Mouse (Mus musculus) E14TG2a.4 (cell line): ENCODE measurements around the gene Rprml.
A peak's percentile ranks its signal among the peaks of the same experiment; 100 is the strongest.

Experiments used
- H3K27me3 ChIP-seq: 2 replicates; pipeline ENCODE4 v1.6.1; 2014; ENCODE audit warnings: low read length, control low read depth; ENCODE audit not compliant: insufficient read depth
- H3K36me3 ChIP-seq: 2 replicates; pipeline ENCODE4 v1.6.1; 2014; ENCODE audit warnings: low read length, control low read depth; ENCODE audit not compliant: insufficient read depth
- H3K4me1 ChIP-seq: replicated peaks from 2 replicates; pipeline ENCODE4 v1.6.1; 2014; ENCODE audit warnings: low read depth, low read length, control low read depth
- H3K4me3 ChIP-seq: replicated peaks from 2 replicates; pipeline ENCODE4 v1.5.1; 2014; ENCODE audit warnings: mild to moderate bottlenecking, low read length
- H3K9me3 ChIP-seq: 2 replicates; pipeline ENCODE4 v1.6.1; 2014; ENCODE audit warnings: low read length, control low read depth
- CTCF ChIP-seq: conservative IDR thresholded peaks from 2 replicates; pipeline ENCODE4 v1.5.1; 2014; ENCODE audit warnings: low read length
- NANOG ChIP-seq: IDR thresholded peaks from 2 replicates; pipeline ENCODE4 v1.6.1; 2014; ENCODE audit warnings: borderline replicate concordance, low read length, mixed read lengths
- POU5F1 ChIP-seq: IDR thresholded peaks from 2 replicates; pipeline ENCODE4 v1.6.1; 2014; ENCODE audit warnings: low read length, borderline replicate concordance

The Rprml gene

DNA sequence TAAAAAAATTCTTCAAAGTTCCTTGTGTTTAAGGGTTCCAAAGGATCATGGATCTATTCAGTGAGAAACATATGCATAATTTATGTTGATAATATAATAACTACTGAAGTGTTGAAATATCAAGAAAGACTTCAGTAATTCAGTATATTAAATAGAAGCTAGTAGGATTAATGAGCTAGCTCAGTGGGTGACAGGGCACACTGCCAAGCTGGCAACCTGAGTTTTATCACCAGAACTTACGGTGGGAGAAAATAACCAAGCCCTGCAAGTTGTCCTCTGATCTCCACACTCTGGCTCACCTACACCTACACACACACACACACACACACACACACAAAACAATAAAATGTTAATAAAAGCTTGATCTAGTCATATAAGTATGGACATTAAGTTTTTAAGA, 43.9 kb downstream of the Rprml start:
- no peaks in the 10 kb centered on the region for H3K9me3 ChIP-seq
- H3K4me1 ChIP-seq, result peaks cover 43% of the 10 kb centered on the region
- TF ChIP-seq NANOG (no peak), CTCF (no peak), POU5F1 (no peak)
- H3K27me3 ChIP-seq, result no peaks in the 10 kb centered on the region
- H3K36me3 ChIP-seq, result peaks cover 46% of the 10 kb centered on the region
- no peak overlapping the region for H3K4me3 ChIP-seq

DNA sequence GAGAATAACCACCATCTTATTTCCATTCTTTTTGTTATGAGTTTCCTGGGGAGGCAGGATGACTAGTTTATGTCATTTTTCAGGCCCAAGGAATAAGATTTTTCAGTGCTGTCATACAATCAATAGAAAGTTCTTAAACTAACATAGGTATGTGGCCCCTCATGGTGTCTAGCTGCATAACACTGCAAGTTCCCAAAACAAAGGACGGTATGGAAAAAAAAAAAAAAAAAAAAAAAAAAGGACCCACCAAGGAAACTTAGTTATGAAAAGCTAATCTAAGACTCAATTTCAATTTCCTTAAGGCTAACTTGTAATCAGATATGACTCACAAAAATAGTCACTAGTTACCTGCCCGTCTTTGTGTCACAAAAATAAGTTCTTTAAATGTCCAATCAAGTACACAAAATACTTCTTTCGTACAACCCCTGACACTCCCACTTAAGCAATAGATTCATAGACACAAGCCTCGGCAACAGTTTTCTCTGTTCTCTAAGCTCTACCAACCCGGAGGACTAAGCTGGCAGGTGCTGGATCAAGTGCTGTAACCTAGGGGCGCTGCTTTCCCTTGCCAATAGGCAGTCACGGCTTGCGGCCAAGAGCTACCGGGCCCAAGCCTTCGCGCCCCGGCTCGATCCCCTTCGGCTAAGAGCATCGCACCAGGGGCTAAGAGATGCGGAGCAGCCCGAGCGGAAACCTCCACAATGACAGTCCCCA, 47.6 kb downstream of the Rprml start:
- H3K4me1 ChIP-seq, result peaks cover 17% of the 10 kb centered on the region
- TF ChIP-seq CTCF (no peak), NANOG (no peak), POU5F1 (no peak)
- H3K4me3 ChIP-seq, result peak overlapping the region; percentile 92
- H3K27me3 ChIP-seq, result peaks cover 5% of the 10 kb centered on the region
- no peaks in the 10 kb centered on the region for H3K9me3 ChIP-seq
- H3K36me3 ChIP-seq, result peaks cover 21% of the 10 kb centered on the region

DNA sequence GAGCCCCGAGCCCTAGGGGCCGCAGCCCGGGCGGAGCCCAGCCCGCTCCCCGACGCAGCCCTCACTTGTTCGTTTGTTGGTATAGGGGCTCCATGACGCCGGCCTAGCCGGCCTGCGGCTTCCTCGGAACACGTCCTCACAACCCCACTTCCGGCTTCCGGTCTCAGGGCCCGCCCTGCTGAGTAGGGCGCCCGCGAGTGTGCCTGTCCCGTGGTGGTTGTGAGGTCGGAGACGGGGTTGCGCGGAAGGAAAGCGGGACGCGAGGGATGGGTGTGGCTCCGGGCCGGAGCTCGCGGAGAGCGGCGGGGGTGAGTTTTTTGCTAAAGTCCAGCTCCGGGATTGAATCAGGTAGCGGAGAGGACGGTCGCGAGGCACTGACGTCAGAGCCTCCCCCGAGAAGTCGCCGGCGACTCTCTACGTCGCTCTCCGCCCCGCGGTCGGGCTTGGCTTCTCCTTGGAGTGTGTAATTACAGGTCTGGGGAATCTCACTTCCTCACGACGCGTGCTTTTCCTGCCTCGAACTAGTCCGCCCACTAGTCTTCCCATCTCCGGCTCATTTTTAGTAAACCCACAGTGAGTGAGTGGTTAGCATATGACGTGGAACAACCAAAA, 48.3 kb downstream of the Rprml start, which contains the start of gene Gosr2:
TSS of gene Gosr2 (minus strand) at position 334 of the 612 bp plus-strand sequence.
- Histone ChIP-seq H3K4me3 (peak within 1 kb of the TSS; percentile 92), H3K36me3 (peaks cover 21% of the 10 kb centered on the region), H3K27me3 (peaks cover 8% of the 10 kb centered on the region), H3K4me1 (peaks cover 17% of the 10 kb centered on the region), H3K9me3 (no peaks in the 10 kb centered on the region)
- TF ChIP-seq POU5F1 (no peak), CTCF (no peak), NANOG (no peak)

DNA sequence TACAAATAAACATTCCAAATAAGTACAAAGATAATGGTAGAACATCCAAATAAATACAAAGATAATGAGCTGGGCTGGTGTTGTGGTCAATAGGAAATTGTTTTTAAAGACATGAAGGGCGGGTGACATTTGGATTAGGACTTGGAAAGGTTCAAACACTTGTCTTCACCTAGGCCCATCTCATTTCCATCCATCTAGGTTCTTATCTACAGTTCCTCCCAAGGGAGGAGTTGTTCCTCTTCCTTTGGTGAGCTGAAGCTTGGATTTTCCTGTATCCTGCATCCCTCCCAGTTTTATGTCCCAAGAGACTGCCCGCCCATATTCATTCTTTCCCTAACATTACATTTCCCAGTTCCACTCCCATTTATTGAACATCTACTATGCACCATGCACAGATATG, 48.9 kb downstream of the Rprml start:
- Histone ChIP-seq H3K36me3 (peaks cover 21% of the 10 kb centered on the region), H3K4me3 (peak overlapping the region; percentile 92), H3K9me3 (no peaks in the 10 kb centered on the region), H3K4me1 (peaks cover 17% of the 10 kb centered on the region), H3K27me3 (peaks cover 13% of the 10 kb centered on the region)
- no peak for TF ChIP-seq POU5F1
- TF ChIP-seq CTCF, result no peak
- TF ChIP-seq NANOG, result no peak
